Mouse (Mus musculus): Measurements from ENCODE around the gene Prss16.

The Prss16 gene

DNA sequence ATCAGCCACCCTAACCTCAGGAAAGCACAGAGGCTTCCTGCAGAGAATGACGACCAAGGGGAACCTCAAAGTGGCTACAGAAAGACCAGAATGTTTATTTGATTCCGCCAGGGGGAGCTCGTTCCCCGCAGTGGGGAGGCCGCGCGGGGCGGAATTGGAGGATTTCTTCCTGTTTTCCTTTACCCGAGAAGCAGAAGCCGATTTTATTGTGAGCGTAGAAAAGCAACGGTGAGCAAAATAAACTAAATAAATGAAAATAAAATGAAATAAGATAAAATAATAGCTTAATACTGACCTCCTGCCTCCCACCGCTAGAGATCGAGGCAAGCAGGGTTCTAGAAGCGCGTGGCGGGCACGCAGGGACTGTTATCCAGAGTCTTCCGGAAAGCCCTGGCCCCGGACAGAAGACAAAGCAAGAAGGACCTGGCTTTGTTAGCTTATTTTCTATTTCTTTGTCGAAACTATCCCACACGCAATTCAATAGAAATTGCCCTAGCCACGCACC is 35.3 kb downstream of the Prss16 start:
- peak; percentile 80 for DNase-seq (ENCODE audit: low spot score)

DNA sequence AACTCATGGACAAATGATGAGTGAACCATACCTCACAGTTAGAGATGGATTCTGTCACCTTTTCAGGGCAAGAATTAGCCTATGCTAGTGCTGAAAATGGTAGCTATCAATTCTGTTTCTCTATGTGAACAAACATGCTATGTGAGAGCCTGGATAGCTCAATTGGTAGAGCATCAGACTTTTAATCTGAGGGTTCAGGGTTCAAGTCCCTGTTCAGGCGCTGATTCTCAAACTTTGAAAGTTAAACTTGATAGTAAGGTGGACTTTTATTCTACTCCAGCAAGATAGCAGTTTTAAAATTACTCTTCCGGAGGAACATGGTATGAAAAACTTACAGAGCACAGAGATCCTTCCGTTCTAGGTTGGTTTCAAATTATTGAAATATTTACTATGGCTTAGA is 37.9 kb downstream of the Prss16 start:
- no peak for DNase-seq (ENCODE audit: low spot score)

DNA sequence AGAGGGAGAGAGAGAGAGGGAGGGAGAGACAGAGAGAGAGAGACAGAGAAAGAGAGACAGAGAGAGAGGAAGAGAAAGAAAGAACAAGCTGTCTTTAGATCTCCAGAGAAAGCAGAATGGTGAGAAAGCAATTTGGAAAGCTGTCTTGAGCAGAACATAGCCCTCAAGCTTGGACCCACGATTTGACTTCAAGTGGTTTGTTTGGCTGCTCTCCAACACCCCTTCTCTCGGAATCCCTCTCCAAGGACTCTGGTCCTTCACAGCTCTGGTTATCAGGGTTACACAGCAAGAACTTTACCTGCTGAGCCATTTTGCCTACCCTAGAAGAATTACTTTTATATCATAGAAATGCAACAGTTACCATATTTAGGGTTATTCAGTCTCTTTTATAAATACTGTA is 39.7 kb downstream of the Prss16 start:
- no peak for DNase-seq (ENCODE audit: low spot score)

DNA sequence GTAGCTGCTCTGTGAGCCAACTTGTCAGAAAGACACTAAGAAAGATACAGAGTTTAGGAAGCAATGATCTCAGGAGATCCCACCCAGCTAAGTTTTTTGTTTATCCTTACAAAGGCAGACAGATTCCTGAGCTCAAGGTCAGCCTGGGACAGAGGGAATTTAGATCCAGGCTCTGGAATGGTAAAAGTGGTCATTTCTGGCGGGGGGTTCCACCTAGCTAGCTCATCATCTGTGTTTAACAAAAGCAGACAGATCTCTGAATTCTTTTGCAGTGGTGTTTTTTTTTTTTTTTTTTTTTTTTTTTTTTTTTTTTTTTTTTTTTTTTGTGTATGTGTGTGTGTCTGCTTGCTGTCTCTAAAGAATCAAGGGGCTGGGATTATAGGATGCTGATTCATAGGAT is 40.3 kb downstream of the Prss16 start:
- DNase-seq (ENCODE audit: low spot score) = no peak
